In genomic region chr8:46868346-46869065, GRCm38 (mm10) we compare ENCODE assay signal across 9 mouse cellular contexts.
A peak's percentile ranks its signal among the peaks of the same experiment; 100 is the strongest.
DNase-seq lines count a peak whose midpoint lies in the region; ATAC-seq and TF ChIP-seq lines count a peak whose summit lies in the region.
"Had no signal": no experiment of that assay in that cellular context is flagged by ENCODE, and none has a peak within 500 bp of the region (broad histone marks: within the 10 kb centered on the region; RNA-seq: fewer than 3 reads in every experiment).

No protein-coding gene starts in this region.

- TF ChIP-seq EP300 in stomach, postnatal 0 days (optimal IDR thresholded peaks at IDR 0.05), result no peak

- no peaks in the 10 kb centered on the region for H3K36me3 ChIP-seq in embryonic facial prominence, embryonic 15.5 days
- H3K36me3 ChIP-seq in stomach, postnatal 0 days (ENCODE audit: control insufficient read depth, insufficient read depth, low read length), result no peaks in the 10 kb centered on the region
- no peaks in the 10 kb centered on the region for H3K36me3 ChIP-seq in forebrain, embryonic 14.5 days (ENCODE audit: control insufficient read depth, insufficient read depth, low read length)

- no peak overlapping the region for H3K4me2 ChIP-seq in embryonic facial prominence, embryonic 15.5 days (replicated peaks)
- H3K4me2 ChIP-seq in stomach, postnatal 0 days (replicated peaks; ENCODE audit: low read depth), result no peak overlapping the region
- no peak overlapping the region for H3K4me2 ChIP-seq in forebrain, embryonic 14.5 days (ENCODE audit: low read length)

- no peak for TF ChIP-seq CTCF in stomach, postnatal 0 days (IDR thresholded peaks at IDR 0.05; ENCODE audit: low read depth)

- 38% methylated on average over 8 of the region's 8 CpGs for WGBS in embryonic facial prominence, embryonic 15.5 days
- 29% methylated on average over 8 of the region's 8 CpGs for WGBS in stomach, postnatal 0 days
- WGBS in forebrain, embryonic 14.5 days, result 85% methylated on average over 8 of the region's 8 CpGs

- H3K27ac ChIP-seq in embryonic facial prominence, embryonic 15.5 days (replicated peaks), result peak overlapping the region; percentile 80
- H3K27ac ChIP-seq in stomach, postnatal 0 days (replicated peaks), result peak overlapping the region; percentile 88
- H3K27ac ChIP-seq in forebrain, embryonic 14.5 days (ENCODE audit: low read depth, low read length), result no peak overlapping the region

- peaks cover 15% of the 10 kb centered on the region for H3K4me1 ChIP-seq in embryonic facial prominence, embryonic 15.5 days
- peaks cover 11% of the 10 kb centered on the region for H3K4me1 ChIP-seq in stomach, postnatal 0 days (replicated peaks; ENCODE audit: control insufficient read depth, insufficient read depth)
- no peaks in the 10 kb centered on the region for H3K4me1 ChIP-seq in forebrain, embryonic 14.5 days (ENCODE audit: control insufficient read depth, insufficient read depth, low read length)

- peak; percentile 42 for DNase-seq in right cerebral cortex, adult 18-20 months
- DNase-seq in right cerebral cortex, postnatal 4 days, result no peak
- peak; percentile 81 to 87 for DNase-seq in lung, adult 18-20 months
- DNase-seq in stomach, postnatal 0 days (ENCODE audit: low spot score), result peak; percentile 59
- DNase-seq in forebrain, embryonic 14.5 days (ENCODE audit: low spot score), result no peak
- no peak for DNase-seq in embryo, embryonic 11 days
- DNase-seq: kidney, adult 8-10 months had no signal

- no peaks in the 10 kb centered on the region for H3K27me3 ChIP-seq in embryonic facial prominence, embryonic 15.5 days
- H3K27me3 ChIP-seq in stomach, postnatal 0 days (ENCODE audit: control insufficient read depth, insufficient read depth, low read length), result no peaks in the 10 kb centered on the region
- no peaks in the 10 kb centered on the region for H3K27me3 ChIP-seq in forebrain, embryonic 14.5 days (replicated peaks; ENCODE audit: control insufficient read depth, insufficient read depth, low read length)

- H3K9ac ChIP-seq in embryonic facial prominence, embryonic 15.5 days, result no peak overlapping the region
- no peak overlapping the region for H3K9ac ChIP-seq in stomach, postnatal 0 days (ENCODE audit: low read length)
- no peak overlapping the region for H3K9ac ChIP-seq in forebrain, embryonic 14.5 days (ENCODE audit: low read length)

- no peaks in the 10 kb centered on the region for H3K9me3 ChIP-seq in embryonic facial prominence, embryonic 15.5 days (replicated peaks)
- no peaks in the 10 kb centered on the region for H3K9me3 ChIP-seq in stomach, postnatal 0 days (ENCODE audit: control insufficient read depth, low read length)
- H3K9me3 ChIP-seq in forebrain, embryonic 14.5 days (replicated peaks; ENCODE audit: control insufficient read depth, low read length), result no peaks in the 10 kb centered on the region

- no peak overlapping the region for H3K4me3 ChIP-seq in embryonic facial prominence, embryonic 15.5 days (replicated peaks)
- no peak overlapping the region for H3K4me3 ChIP-seq in stomach, postnatal 0 days (ENCODE audit: low read depth, low read length)
- H3K4me3 ChIP-seq in forebrain, embryonic 14.5 days (ENCODE audit: low read depth, low read length), result no peak overlapping the region

- ATAC-seq in embryonic facial prominence, embryonic 15.5 days (ENCODE audit: insufficient number of reproducible peaks, low FRiP score, low TSS enrichment, low read depth), result no peak
- ATAC-seq in stomach, postnatal 0 days (ENCODE audit: low FRiP score, low TSS enrichment), result peak; percentile 30; the same call in 1 of the 2 replicates
- no peak for ATAC-seq in forebrain, embryonic 14.5 days
- ATAC-seq in monocyte, adult 5-6 weeks (replicated peaks; ENCODE audit: insufficient number of reproducible peaks, low FRiP score, low TSS enrichment, poor library complexity, severe bottlenecking), result no peak

Comparison
In these comparisons a context has a peak if more than half of its experiments do, and no peak if none do; other contexts are left out.
1. DNase-seq: peak in right cerebral cortex, adult 18-20 months (single experiment), lung, adult 18-20 months (2 of 2) and stomach, postnatal 0 days (single experiment); none in right cerebral cortex, postnatal 4 days (single experiment), forebrain, embryonic 14.5 days (single experiment) and embryo, embryonic 11 days (single experiment).